Mouse (Mus musculus) gastrocnemius, postnatal 4 days (tissue): Measurements from ENCODE around the gene Sik3. TPM values are rescaled to one million over a fixed set of nuclear protein-coding genes. Genes with fewer than 3 reads are reported as not detected.
"Not testable (repeated sequence)": the region's sequence is repeated elsewhere in the genome, so short reads cannot be mapped to it uniquely, and the experiment has no call there.

Experiments used
- DNase-seq, 2 experiments: peaks; one replicate each; pipeline ENCODE4 v3.0.0; 2021 to 2022; ENCODE audit warnings: low spot score in 2 of 2, mixed read lengths in 2 of 2
- total RNA-seq, 2 experiments: library from RNA; stranded (reverse); gene quantifications; 2 replicates each; pipeline ENCODE4 v1.2.3; 2021

The Sik3 gene
- total RNA-seq, 2 experiments from 2014 or later: 62.9 to 70.1 TPM

DNA sequence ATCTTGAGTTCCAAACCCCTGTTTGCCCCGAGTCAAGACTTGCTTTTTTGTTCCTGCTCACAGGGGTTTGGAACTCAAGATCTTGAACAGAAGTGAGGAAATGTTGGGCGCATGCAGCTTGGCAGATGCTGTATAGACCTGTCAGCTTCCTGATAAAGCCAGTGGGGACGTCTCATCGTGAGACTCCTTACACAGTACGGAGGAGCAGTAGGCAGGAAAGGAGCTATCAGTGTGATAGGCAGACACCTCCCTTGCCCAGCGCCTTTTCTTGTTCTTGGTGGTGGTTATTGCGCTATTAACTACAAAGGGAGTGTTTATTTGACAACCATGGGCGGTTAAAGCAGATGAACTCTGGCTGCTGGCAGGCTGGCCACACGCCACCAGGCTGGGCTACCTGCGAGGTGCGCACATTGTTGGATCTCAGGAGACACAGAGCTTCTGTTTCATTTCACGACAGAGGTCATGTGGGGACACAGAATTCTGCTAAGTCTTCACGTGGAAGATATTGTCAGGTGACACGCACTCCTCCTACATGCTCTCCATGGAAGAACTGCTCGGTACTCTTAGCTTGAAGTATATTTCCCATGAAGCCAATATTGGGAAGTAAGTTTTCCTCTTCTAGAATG, 85.9 kb downstream of the Sik3 start:
- DNase-seq: no peak

DNA sequence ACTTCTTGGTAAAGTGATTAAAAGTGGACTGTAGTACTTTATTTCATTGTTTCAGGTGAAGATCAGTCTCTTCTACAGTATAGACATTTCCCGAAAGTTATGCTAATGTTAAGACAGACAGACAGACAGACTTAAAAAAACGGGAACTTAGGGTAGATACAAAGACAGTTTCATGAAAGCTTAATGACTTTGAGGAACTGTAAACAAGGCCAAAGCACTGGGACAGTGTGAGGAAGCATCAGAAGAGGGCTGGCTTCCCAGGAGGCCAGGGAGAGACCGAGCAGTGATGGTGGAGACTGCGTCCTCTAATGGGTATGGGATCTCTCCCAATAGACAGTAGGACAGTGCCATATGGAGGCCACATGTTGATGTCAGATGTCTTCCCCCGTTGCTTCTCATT, 86.5 kb downstream of the Sik3 start:
- no peak for DNase-seq

DNA sequence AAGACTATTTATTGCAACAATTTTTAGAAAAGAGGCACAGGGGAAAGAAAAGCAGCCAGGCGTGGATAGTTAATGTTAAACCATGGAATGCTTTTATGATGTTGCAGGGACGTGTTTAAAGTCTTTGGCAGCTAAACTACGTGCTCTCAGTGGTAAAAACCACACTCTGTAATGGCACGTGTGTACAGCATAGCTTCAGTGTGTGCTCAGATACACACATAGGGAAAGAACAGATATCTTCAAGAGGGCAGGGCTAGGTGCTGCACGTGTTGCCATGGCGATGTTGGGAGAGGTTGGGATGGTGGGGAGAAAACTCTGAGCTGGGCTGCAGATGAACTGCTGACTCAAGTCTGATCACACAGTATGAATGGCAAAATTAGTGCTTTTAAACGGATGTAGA, 90.5 kb downstream of the Sik3 start:
- no peak for DNase-seq

DNA sequence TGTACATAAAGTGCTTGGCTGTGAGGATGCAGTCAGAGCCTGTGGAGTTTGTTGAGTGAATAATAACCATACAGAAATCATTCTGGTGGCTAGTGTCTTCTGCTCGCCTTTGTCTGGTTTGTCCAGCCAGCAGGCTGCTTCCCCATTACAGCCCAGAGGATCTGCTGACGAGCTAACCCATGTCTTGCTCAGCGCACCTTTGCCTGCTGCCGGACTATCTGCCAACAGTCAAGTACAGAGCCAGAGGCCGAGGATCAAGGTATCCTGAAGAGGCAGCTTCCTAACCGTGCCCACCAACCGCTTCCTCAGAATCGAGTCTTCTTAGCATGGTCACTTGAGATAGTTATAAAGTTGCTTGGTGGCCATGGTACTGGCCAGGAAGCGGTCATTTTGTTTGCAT, 93.5 kb downstream of the Sik3 start:
- no peak for DNase-seq

DNA sequence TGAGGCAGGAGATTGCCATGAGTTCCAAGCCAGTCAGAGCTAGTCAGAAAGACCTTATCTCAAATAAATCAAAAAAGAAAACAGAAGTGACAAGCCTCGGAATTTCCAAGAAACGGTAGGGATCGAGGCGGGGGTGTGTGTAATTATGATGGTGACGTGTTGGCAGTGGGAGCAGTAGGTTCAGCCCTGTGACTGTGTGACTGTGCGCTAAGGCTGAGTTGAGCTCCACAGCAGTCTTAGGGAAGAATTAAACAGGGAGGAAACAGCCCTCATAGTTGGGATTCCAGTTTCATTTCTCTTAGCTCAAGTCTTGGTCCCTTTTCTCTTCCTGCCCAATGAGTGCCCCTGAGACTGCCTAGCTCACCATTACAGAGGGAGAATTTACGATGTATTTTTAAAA, 98.0 kb downstream of the Sik3 start:
- DNase-seq: no peak

DNA sequence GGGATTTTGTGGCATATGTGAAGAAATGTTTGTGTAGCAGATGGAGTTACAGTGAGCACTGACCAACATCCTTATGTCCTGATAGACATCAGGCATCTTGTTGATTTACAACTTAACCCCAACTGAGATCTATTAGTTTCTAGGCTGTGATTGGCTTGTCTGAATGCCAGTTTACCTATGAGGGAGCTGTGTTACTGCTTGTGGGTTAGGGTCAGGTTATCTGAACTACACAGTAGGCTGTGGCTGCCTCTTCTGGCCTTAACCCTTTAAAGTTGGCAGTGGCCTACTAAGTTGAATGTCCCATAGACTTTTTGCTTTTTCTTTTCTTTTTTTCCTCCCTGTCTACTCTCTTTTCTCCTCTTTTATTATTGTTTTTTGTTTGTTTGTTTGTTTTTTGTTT, 98.7 kb downstream of the Sik3 start:
- DNase-seq: no peak

DNA sequence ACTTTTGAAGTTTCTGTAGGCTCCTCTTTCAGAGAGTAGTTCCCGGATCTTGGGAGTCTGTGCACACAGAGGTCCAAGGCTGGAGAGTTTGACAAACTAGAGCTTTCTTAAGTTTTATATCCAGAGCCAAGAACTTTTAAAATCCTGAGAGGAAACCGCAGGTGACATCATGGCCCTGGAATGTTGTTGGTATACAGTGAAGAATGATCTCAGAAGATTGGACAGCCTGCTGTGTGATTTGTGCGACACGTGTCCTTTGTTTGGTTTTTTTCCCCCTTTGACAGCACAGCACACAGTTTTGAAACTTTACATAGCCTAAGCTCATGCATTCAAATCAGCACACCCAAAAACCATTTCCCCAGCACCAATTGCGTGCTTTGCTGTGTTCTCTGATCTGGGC, 99.6 kb downstream of the Sik3 start:
- peak in 1 of 2 experiments; percentile 50 for DNase-seq

DNA sequence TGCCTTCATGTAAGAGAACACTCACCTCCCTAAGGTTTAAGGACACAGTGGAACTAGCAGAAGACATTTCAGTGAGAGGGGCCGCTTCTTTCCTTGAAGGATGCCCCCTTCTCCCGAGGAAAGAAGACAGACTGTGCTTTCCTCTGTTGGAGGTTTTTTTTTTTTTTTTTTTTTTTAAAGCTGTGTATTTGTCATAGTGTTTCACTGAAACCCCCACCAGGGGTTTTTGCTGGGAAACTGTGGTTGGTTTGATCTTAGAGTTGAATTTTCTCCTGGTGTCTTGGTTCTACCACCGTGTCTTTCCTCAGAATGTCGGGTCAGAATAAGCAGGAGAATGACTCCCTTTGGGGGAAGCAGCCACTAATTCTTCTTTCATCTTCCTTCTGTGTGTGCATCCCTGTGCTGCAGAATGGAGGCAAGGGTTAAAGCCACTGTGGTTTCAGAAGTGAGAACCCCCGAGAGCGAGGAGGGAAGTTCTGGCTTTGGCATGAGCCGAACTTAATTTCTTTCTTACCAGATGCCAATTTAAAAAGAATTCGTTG, 106.3 kb downstream of the Sik3 start:
- DNase-seq: no peak

DNA sequence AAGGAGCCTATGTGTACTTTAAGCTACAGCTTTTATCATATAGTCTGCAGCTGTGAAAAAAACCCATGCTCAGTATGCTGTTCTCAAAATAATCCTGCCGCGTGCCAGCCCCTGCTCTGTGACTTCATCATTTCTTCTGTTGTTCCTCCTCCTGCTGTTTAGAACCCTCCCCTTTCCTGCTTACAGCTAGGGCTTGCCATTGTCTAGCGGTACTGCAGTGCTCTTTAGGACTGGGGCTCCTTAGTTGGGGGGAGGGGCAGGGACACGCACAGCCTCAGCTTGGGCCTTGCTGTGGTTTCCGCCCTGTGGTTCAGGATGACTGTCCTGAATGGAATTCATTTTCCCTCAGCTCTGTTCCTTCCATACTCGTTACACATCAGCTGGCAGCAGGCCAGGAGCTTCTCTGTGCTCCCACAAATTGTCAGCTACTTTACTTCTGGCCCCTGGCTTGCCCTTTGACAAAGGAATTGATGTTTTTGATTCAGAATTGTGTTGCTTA, 107.4 kb downstream of the Sik3 start:
- peak; percentile 68 to 88 for DNase-seq

DNA sequence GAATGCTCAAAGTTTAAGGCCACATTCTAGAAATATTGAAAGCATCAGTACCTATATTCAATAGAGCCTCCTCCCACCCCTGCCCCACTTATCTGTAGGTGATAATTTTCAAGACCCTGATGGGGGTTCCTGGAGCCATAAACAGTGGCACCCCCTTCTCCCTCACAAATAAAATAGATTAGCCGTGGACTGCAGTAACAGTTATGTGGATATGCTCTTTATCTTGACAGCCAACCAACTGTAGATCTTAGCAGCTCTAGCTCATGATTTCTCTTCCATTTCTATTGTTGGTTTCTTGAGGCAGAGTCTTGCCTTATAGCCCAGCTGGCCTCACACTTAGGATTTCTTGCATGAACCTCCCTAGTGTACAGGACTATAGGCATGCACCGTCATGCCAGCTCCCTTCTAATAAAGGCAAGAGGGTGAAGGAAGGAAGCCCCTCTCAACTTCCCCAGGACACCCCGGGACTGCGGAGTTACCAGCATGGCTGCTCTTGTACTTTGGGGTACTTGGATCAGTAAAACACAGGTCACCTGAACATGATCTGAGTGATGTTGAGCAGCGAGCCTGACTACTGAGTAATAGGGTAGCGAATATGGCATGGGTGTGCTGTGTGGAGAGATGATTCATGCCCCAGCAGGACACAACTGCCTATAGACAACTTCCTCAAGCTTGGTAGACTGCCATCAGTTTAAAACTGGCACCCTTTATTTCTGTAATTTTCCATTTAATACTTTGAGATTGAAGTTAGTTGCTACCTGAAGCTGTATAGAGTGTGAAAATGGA, 108.0 kb downstream of the Sik3 start:
- no peak for DNase-seq

DNA sequence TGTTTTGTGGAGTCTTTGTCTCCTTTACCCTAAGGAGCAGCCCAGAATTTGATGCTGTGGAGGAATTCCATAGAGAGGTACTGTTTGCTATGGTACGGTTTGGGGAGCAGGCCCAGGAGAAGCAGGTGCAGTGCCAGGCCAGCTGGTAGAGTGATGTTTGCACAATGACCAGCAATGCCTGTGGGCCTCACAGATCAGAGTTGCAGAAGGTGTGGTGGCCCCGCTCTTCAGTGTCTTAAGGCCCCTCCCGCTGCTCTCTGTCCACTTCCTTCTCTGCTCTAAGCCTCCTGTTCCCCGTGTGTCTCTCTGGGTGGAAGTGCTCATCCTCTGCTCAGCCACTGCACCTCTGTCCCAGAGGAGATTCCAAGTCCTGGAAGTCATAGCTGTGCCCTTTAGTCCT, 108.9 kb downstream of the Sik3 start:
- DNase-seq: peak in 1 of 2 experiments; percentile 7

DNA sequence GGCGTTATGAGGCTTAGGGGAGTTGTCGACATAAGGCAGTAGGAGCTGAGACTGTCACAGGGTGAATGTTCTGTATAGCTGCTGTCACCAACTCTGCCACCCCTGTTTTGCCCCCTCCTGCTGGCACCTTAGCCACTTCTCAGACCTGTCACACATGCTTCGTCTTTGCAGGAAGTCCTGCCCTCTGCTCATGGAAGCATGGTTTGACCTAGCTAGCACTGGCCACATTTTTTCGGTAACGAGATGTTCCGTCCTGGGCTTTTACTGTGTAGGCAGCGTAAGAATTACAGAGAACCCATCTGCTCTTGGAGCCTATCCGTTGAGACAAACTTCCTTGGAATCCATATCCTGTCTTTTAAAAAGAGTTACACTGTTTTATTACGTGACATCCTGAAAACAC, 110.1 kb downstream of the Sik3 start:
- DNase-seq: peak in 1 of 2 experiments; percentile 5

DNA sequence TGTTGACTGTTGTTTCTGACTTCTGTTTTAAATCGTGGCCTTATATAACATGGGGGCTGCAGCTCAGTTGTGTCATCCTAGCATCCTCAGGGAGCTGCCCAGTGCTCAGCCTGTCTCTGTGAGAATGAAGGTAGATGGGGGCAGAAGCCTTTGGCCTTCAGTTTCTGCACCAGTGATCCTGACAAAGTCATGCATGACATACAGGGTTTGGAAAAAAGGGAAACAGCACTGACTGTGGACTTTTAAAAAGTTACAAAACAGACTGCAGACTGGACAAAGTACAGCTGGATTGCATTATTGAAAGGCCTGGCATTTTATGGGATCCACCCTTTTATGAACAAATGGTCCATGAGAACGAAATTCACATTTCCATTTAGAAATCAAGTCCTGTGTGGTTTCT, 113.7 kb downstream of the Sik3 start:
- no peak for DNase-seq

DNA sequence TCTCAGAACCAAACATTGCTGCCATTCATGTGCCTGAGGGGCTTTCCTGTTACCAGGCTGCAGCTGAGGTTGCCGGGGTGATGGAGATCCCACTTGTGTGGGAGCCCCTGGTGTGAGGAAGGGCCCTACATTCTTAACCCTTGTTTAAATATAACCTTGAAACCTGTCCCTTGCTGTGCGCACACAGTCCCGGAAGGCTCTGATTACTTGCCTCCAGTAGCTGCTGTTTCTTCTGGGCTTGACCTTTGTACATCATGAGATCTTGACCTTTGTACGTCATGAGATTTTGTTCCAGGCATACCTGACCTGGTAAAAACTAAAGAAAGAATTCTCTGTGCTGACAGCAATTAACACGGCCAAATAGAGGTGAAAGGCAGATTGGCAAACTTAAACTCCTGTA, 114.7 kb downstream of the Sik3 start:
- DNase-seq: no peak

DNA sequence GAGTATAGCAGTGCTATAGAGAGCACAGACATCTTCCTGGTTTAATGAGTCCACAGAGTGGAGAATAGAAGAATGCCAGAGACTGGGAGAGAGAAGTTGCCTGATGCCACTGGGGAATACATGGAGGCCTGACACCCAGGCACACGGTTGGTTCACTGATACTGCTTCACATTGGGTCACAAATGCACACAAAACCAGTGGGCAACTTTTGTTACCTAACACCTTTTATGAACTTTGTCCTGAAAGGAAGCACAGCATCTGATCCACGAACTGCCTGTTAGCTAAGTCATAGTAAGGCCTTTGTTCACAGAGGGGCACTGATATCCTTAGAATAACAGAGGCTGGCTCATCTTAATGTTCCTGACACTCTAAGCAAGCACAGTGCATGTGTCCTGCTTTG, 116.6 kb downstream of the Sik3 start:
- DNase-seq: no peak

DNA sequence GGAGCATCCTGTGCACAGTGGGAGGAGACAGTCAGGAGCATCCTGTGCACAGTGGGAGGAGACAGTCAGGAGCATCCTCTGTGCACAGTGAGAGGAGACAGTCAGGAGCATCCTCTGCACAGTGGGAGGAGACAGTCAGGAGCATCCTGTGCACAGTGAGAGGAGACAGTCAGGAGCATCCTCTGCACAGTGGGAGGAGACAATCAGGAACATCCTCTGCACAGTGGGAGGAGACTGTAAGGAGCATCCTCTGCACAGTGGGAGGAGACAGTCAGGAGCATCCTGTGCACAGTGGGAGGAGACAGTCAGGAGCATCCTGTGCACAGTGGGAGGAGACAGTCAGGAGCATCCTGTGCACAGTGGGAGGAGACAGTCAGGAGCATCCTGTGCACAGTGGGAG, 120.2 kb downstream of the Sik3 start:
- DNase-seq: not testable (repeated sequence)

DNA sequence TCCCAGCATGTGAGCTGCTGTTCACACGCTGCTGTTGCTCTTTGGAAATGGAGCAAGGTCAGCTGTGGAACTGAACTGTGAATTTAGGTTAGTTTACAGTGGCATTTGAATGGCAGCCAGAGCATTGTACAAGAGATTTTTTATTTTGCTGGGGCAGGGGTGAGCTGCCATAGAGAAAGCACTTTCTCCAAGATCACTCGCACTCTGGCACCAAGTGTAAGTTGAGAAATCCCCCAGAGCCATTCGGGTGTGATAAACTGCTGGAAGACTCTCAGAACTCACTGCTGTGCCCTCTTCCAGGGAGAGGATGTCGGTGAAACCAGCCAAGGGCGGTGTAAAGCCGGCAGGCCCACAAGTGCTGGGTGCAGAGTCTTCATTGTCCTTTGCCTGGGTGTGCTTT, 126.2 kb downstream of the Sik3 start:
- DNase-seq: no peak

DNA sequence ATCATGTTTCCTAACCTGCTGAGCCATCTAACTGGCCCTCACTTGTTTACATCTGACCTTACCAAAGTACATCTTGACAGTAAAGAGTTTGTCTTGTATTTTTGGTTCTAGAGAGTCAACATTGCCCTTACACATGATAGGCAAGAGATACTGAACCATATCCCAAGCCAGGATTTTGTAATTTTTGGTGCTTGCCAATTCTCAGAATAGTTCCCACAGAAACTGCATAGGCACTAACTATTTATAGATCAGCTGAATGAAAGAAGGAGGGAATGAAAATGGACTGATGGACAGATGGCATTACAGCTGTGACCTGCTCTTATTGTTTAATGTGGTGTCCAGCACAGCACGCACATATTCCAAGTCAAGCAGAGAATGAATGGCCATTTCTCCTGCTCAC, 128.2 kb downstream of the Sik3 start:
- no peak for DNase-seq

DNA sequence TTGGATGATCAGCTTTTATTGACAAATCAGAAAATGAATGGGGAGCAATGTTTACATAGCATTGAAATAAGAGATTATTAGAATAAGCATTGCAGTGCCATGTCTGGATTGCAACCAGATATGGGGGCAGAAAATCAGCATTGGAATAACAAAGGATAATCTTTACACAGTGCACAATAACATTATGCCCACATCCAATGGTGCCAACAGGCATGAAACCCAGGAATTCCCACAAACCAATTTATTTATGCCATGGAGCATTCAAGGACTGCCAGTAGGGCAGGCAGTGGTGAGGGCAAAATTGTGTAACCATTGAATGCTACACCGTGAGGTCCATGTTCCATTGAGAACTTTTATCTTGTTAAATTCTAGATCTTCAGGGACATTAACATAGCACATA, 129.4 kb downstream of the Sik3 start:
- DNase-seq: no peak

DNA sequence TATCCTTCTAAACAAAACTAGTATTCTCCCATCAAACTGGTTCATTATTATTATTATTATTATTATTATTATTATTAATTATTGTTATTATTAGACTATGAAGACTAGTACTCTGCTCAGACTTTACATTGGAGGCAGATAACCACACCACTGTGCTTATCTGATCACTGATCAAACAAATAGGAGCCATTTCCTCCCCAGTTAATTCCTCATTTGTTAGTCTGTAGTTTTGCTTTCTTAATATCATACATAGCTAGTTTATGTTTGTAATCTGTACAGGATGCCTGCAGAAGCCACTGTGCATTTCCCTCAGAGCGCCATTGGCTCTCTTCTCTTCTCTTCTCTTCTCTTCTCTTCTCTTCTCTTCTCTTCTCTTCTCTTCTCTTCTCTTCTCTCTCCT, 129.9 kb downstream of the Sik3 start:
- DNase-seq: no peak

DNA sequence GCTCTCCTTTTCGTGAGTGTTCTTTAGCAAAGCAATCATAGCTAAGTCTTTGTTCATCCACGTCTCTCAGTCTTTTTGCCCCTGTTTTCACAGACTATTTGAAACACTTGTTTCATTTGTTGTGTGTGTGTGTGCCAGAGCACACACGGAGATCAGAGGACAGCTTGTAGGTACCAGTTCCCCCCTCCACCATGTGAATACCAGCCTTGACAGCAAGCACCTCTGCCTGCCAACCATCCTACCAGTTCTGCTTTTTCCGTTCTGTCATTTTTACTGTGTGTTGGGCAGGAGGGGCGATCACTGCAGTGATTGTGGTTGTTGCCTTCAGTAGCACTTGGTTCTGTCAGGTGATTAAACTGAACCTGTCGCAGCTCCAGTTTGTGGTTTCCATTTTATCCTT, 132.4 kb downstream of the Sik3 start:
- no peak for DNase-seq

DNA sequence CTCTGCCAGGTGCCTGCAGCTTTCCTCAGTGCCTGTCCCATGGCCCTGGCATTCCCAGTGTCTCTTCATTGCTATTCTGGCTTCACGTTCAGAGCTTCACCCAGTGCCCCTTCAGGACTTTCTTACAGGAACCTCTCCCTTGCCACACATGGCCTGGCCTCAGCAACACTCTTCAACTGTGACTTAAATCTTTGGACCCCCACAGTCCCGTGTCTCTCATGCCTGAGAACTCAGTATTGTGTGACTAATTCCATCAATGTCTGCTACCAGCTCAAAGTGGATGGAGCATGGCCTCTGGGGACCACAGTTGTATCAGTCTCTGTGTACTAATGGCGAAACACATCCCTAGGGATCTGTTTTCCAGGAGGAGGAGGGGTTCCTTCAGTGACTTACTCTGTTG, 133.8 kb downstream of the Sik3 start:
- DNase-seq: peak in 1 of 2 experiments; percentile 4

DNA sequence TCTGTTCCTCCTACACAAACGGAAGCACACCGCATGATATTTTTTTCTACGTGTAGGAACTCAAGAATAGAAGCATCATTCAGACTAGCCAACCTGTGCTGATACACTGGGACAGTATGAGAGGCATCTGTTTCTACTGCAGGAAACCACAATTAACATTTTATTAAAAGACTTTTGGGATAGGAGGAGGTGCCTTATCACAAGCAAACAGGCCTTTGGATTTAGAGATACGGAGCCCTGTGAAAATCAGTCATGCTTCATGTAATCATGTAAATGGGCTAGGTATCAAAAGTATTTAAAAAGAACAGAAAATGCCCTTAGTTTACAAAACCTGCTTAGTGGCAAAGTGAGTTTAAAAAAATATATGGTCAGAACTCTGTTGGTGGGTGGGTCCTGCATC, 136.1 kb downstream of the Sik3 start:
- DNase-seq: no peak
